Mouse (Mus musculus) telencephalon, adult 2 months (tissue): ENCODE measurements around the gene Lsamp.

Experiments
- DNase-seq: peaks from one replicate; pipeline ENCODE4 v3.0.0-alpha.2; 2011; ENCODE audit warnings: low read depth, low spot score

The Lsamp gene

GRCm38 (mm10) chr16:42033449-42033848 lies 2049.3 kb downstream of the Lsamp start:
- DNase-seq = peak; percentile 36

GRCm38 (mm10) chr16:42048138-42048537 lies 2064.0 kb downstream of the Lsamp start:
- no peak for DNase-seq

- no peak for DNase-seq
These were observed 2075.8 kb downstream of the Lsamp start for GRCm38 (mm10) chr16:42059927-42060326.

- DNase-seq = no peak
These were observed 2090.2 kb downstream of the Lsamp start for GRCm38 (mm10) chr16:42074325-42074724.

- DNase-seq = peak; percentile 82
These were observed 2095.4 kb downstream of the Lsamp start for GRCm38 (mm10) chr16:42079573-42079972.

GRCm38 (mm10) chr16:42081611-42082010 lies 2097.4 kb downstream of the Lsamp start:
- DNase-seq = no peak

GRCm38 (mm10) chr16:42097510-42097909 lies 2113.3 kb downstream of the Lsamp start:
- DNase-seq = no peak

- no peak for DNase-seq
These were observed 2118.0 kb downstream of the Lsamp start for GRCm38 (mm10) chr16:42102186-42102585.

- no peak for DNase-seq
These were observed 2118.5 kb downstream of the Lsamp start for GRCm38 (mm10) chr16:42102635-42103034.

GRCm38 (mm10) chr16:42112251-42112650 lies 2128.1 kb downstream of the Lsamp start:
- no peak for DNase-seq

- no peak for DNase-seq
These were observed 2129.1 kb downstream of the Lsamp start for GRCm38 (mm10) chr16:42113246-42113645.

- no peak for DNase-seq
These were observed 2137.6 kb downstream of the Lsamp start for GRCm38 (mm10) chr16:42121788-42122187.

- no peak for DNase-seq
These were observed 2139.7 kb downstream of the Lsamp start for GRCm38 (mm10) chr16:42123826-42124225.

GRCm38 (mm10) chr16:42126061-42126460 lies 2141.9 kb downstream of the Lsamp start:
- DNase-seq = no peak

- DNase-seq = no peak
These were observed 2163.0 kb downstream of the Lsamp start for GRCm38 (mm10) chr16:42147164-42147563.

- no peak for DNase-seq
These were observed 2165.2 kb downstream of the Lsamp start for GRCm38 (mm10) chr16:42149216-42149942.

GRCm38 (mm10) chr16:42152640-42153039 lies 2168.5 kb downstream of the Lsamp start:
- no peak for DNase-seq

GRCm38 (mm10) chr16:42157816-42158215 lies 2173.7 kb downstream of the Lsamp start:
- no peak for DNase-seq

- peak; percentile 79 for DNase-seq
These were observed 2180.8 kb downstream of the Lsamp start for GRCm38 (mm10) chr16:42164941-42165340.

GRCm38 (mm10) chr16:42168292-42168691 lies 2184.1 kb downstream of the Lsamp start:
- no peak for DNase-seq

- peak; percentile 52 for DNase-seq
These were observed 2185.4 kb downstream of the Lsamp start for GRCm38 (mm10) chr16:42169447-42170140.

GRCm38 (mm10) chr16:42172476-42172875 lies 2188.3 kb downstream of the Lsamp start:
- DNase-seq = peak; percentile 50

GRCm38 (mm10) chr16:42178866-42179265 lies 2194.7 kb downstream of the Lsamp start:
- no peak for DNase-seq
